Mouse (Mus musculus): ENCODE results near the gene AC124108.1.

DNA sequence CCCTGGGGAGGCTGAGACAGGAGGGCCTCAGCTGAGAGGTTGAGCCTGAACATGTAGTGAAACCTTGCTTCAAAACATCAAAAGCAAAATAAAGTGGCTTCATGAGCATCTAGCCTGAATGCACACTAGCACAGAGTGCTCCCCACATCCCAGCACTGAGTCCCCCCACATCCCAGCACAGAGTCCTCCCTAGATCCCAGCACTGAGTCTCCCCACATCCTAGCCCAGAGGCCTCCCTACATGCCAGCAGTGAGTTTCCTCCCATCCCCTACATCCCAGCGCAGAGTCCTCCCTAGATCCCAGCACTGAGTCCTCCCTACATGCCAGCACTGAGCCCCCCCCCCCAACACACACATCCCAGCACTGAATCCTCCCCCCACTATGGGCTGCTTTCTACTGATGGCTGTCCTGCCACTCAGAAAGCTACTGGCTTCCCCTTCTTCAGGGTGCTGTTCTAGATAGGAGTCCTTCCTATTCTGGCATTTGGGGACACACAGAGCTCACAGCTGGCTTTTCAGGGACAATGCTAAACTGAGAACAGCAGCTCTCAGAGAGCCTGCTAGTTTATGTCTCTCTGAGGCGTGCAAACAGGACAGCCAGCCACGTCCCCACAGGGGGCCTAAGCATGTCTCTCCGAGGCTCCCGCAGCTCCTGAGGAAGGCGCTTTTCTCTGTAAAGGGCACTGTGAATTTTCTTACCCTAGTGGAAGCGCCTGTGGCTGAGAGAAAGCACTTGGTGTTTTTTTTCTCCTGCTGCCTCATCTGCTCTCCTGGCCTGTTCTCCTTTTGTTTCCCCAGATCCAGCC, 40.4 kb downstream of the AC124108.1 start:
- TF ChIP-seq CTCF (IDR thresholded peaks at IDR 0.05; ENCODE audit: low read depth): no peak
- no peak for TF ChIP-seq EP300 (optimal IDR thresholded peaks at IDR 0.05)

All from stomach, postnatal 0 days (tissue).